ENCODE assay signal across 9 mouse cellular contexts in genomic region chr2:91962864-91963401, GRCm38 (mm10). TPM values are rescaled to one million over a fixed set of nuclear protein-coding genes. Genes with fewer than 3 reads are reported as not detected.
DNase-seq lines count a peak whose midpoint lies in the region; ATAC-seq and TF ChIP-seq lines count a peak whose summit lies in the region.
"Had no signal": no experiment of that assay in that cellular context is flagged by ENCODE, and none has a peak within 500 bp of the region (broad histone marks: within the 10 kb centered on the region; RNA-seq: fewer than 3 reads in every experiment).

No protein-coding gene starts in this region.

- under 1% methylated on average over 39 of the region's 39 CpGs for WGBS in embryonic facial prominence, embryonic 10.5 days
- whole genome bisulfite sequencing in hindbrain, postnatal 0 days = under 1% methylated on average over 35 of the region's 39 CpGs

- H3K9ac ChIP-seq in CH12.LX (ENCODE audit: insufficient read depth, low read depth) = peak overlapping the region; percentile 84
- peak overlapping the region; percentile 85 for H3K9ac ChIP-seq in hindbrain, postnatal 0 days (replicated peaks; ENCODE audit: low read length)

- H3K27ac ChIP-seq in gastrocnemius, adult 2 months = peak overlapping the region; percentile 89
- H3K27ac ChIP-seq in CH12.LX (ENCODE audit: insufficient read depth, low read depth) = no peak overlapping the region
- H3K27ac ChIP-seq in embryonic facial prominence, embryonic 10.5 days (replicated peaks) = peak overlapping the region; percentile 92
- H3K27ac ChIP-seq in hindbrain, postnatal 0 days = peak overlapping the region; percentile 82

- in situ Hi-C loops in CH12.LX (cut with MboI; ENCODE audit: low pct_ligation_motif_present, low pct_unique_long_range_greater_than_20kb, low sequenced_read_pairs) = no loop called here

- TF ChIP-seq POLR2A in CH12.LX (IDR thresholded peaks at IDR 0.05; ENCODE audit: low read depth, low read length) = no peak

- H3K4me3 ChIP-seq in gastrocnemius, adult 2 months = peak overlapping the region; percentile 92
- H3K4me3 ChIP-seq in CH12.LX (replicated peaks in 1 of 3; ENCODE audit: low read depth in 2 of 3, low read length in 2 of 3, poor library complexity in 1 of 3) = peak overlapping the region; percentile 72 to 91 (median 84)
- peak overlapping the region; percentile 95 for H3K4me3 ChIP-seq in embryonic facial prominence, embryonic 10.5 days
- peak overlapping the region; percentile 86 for H3K4me3 ChIP-seq in hindbrain, postnatal 0 days (ENCODE audit: low read length)

- no peak for TF ChIP-seq CTCF in gastrocnemius, adult 2 months (IDR thresholded peaks at IDR 0.05)
- no peak for TF ChIP-seq CTCF in CH12.LX (conservative IDR thresholded peaks at IDR 0.05 in 1 of 2, IDR thresholded peaks at IDR 0.05 in 1 of 2; ENCODE audit: low read depth in 2 of 2, low read length in 2 of 2)
- TF ChIP-seq CTCF in hindbrain, postnatal 0 days (IDR thresholded peaks at IDR 0.05; ENCODE audit: low read depth) = no peak

- peaks cover 14 to 68% of the 10 kb centered on the region in 2 experiments for H3K4me1 ChIP-seq in CH12.LX (ENCODE audit: control insufficient read depth in 1 of 2, insufficient read depth in 2 of 2)
- peaks cover 66% of the 10 kb centered on the region for H3K4me1 ChIP-seq in embryonic facial prominence, embryonic 10.5 days
- H3K4me1 ChIP-seq in hindbrain, postnatal 0 days (ENCODE audit: insufficient read depth, low read length) = peaks cover 26% of the 10 kb centered on the region

- peaks cover 0 to 32% of the 10 kb centered on the region in 2 experiments for H3K36me3 ChIP-seq in CH12.LX (replicated peaks in 1 of 2; ENCODE audit: control insufficient read depth in 1 of 2, insufficient read depth in 1 of 2, low read length in 1 of 2)
- peaks cover 18% of the 10 kb centered on the region for H3K36me3 ChIP-seq in embryonic facial prominence, embryonic 10.5 days (replicated peaks)
- no peaks in the 10 kb centered on the region for H3K36me3 ChIP-seq in hindbrain, postnatal 0 days (ENCODE audit: insufficient read depth, low read length)

- TF ChIP-seq RAD21 in CH12.LX (IDR thresholded peaks at IDR 0.05; ENCODE audit: low read depth, low read length) = no peak

- H3K79me2 ChIP-seq in CH12.LX (replicated peaks; ENCODE audit: control insufficient read depth, extremely low read depth, insufficient read depth, poor library complexity, severe bottlenecking) = peaks cover 28% of the 10 kb centered on the region

- peak; percentile 72 for DNase-seq in gastrocnemius, adult 2 months
- DNase-seq in gastrocnemius, postnatal 4 days (ENCODE audit: low spot score in 2 of 2) = no peak
- no peak for DNase-seq in CH12.LX (ENCODE audit: extremely low read depth)
- no peak for DNase-seq in embryonic facial prominence, embryonic 10.5 days (ENCODE audit: low spot score)
- no peak for DNase-seq in hindbrain, postnatal 0 days (ENCODE audit: low spot score)
- DNase-seq in lung, postnatal 14 days = peak; percentile 38
- no peak for DNase-seq in left cerebral cortex, adult 9 months (ENCODE audit: low spot score in 2 of 2)

- H3K27me3 ChIP-seq in CH12.LX (replicated peaks) = peaks cover 7% of the 10 kb centered on the region
- peaks cover 26% of the 10 kb centered on the region for H3K27me3 ChIP-seq in embryonic facial prominence, embryonic 10.5 days (replicated peaks; ENCODE audit: low read depth, poor library complexity, severe bottlenecking)
- H3K27me3 ChIP-seq in hindbrain, postnatal 0 days (ENCODE audit: insufficient read depth, low read length) = no peaks in the 10 kb centered on the region

- intact Hi-C loops in gastrocnemius, adult 2 months (cut with DNase I) = no loop called here

- dilution Hi-C loops in CH12.LX (cut with MboI; ENCODE audit: extremely low pct_ligation_motif_present, extremely low pct_unique_long_range_greater_than_20kb, low sequenced_read_pairs) = no loop called here

- peak overlapping the region; percentile 92 for H3K4me2 ChIP-seq in CH12.LX (ENCODE audit: insufficient read depth, low read depth, poor library complexity, severe bottlenecking)
- peak overlapping the region; percentile 93 for H3K4me2 ChIP-seq in hindbrain, postnatal 0 days (ENCODE audit: low read depth, low read length)

- no peak for TF ChIP-seq EP300 in CH12.LX (IDR thresholded peaks at IDR 0.05; ENCODE audit: low read length)

- no peak for ATAC-seq in hindbrain, postnatal 0 days
- no peak for ATAC-seq in monocyte, adult 5-6 weeks (replicated peaks; ENCODE audit: insufficient number of reproducible peaks, low FRiP score, low TSS enrichment, poor library complexity, severe bottlenecking)

- no peaks in the 10 kb centered on the region for H3K9me3 ChIP-seq in CH12.LX (replicated peaks; ENCODE audit: low read length)
- H3K9me3 ChIP-seq in embryonic facial prominence, embryonic 10.5 days = no peaks in the 10 kb centered on the region
- H3K9me3 ChIP-seq in hindbrain, postnatal 0 days (ENCODE audit: low read length) = no peaks in the 10 kb centered on the region

TF ChIP-seq in CH12.LX, 34 proteins besides CTCF, POLR2A, EP300 and RAD21 (continues in another document):
- no peak for TF ChIP-seq ETS1 (conservative IDR thresholded peaks at IDR 0.05; ENCODE audit: low read depth, low read length)
- no peak for TF ChIP-seq MEF2A (IDR thresholded peaks at IDR 0.05; ENCODE audit: borderline replicate concordance, low read depth, low read length)
- TF ChIP-seq GABPA (IDR thresholded peaks at IDR 0.05; ENCODE audit: insufficient replicate concordance, low read depth, low read length) = no peak
- no peak for TF ChIP-seq POLR2AphosphoS2 (IDR thresholded peaks at IDR 0.05; ENCODE audit: low read depth, low read length)
- TF ChIP-seq RCOR1 (conservative IDR thresholded peaks at IDR 0.05; ENCODE audit: low read depth, low read length) = no peak
- TF ChIP-seq E2F4 (IDR thresholded peaks at IDR 0.05; ENCODE audit: insufficient replicate concordance, low read depth, low read length) = no peak
- no peak for TF ChIP-seq USF2 (conservative IDR thresholded peaks at IDR 0.05; ENCODE audit: low read depth, low read length)
- no peak for TF ChIP-seq MYC (IDR thresholded peaks at IDR 0.05; ENCODE audit: low read depth, low read length)
- TF ChIP-seq KAT2A (IDR thresholded peaks at IDR 0.05; ENCODE audit: insufficient replicate concordance, low read length) = no peak
- TF ChIP-seq ZNF384 (IDR thresholded peaks at IDR 0.05; ENCODE audit: low read depth, low read length) = no peak
- TF ChIP-seq MAX (IDR thresholded peaks at IDR 0.05; ENCODE audit: low read length) = 0 out of 2 replicates have a peak, but pooled peaks have one; percentile 38
- TF ChIP-seq CHD1 (IDR thresholded peaks at IDR 0.05; ENCODE audit: low read depth, low read length) = no peak
- no peak for TF ChIP-seq ZMIZ1 (IDR thresholded peaks at IDR 0.05; ENCODE audit: low read depth, low read length)
- TF ChIP-seq ELF1 (IDR thresholded peaks at IDR 0.05; ENCODE audit: low read depth, low read length) = no peak
- TF ChIP-seq UBTF (IDR thresholded peaks at IDR 0.05; ENCODE audit: low read depth, low read length) = peak; percentile 48
- TF ChIP-seq JUN (IDR thresholded peaks at IDR 0.05; ENCODE audit: insufficient read depth, low read depth, low read length) = no peak
- TF ChIP-seq SIN3A (IDR thresholded peaks at IDR 0.05; ENCODE audit: low read length) = 0 out of 2 replicates have a peak, but pooled peaks have one; percentile 20
- no peak for TF ChIP-seq MAZ (IDR thresholded peaks at IDR 0.05; ENCODE audit: low read depth, low read length)
- no peak for TF ChIP-seq CHD2 (IDR thresholded peaks at IDR 0.05; ENCODE audit: low read length)

RNA-seq across cellular contexts. Expression of gene Dgkz, which starts 12.7 kb away (rescaled TPM):
- total RNA-seq in gastrocnemius, adult 2 months (2021) = 10 to 100 TPM; 33.7 to 37.5 TPM
- total RNA-seq in gastrocnemius, postnatal 4 days (2021) = 100 to 1,000 TPM in 1 of 2 experiments, 10 to 100 TPM in 1; 96.0 to 121 TPM
- 50.3 and 50.4 TPM in 2 replicates for total RNA-seq in CH12.LX (2012; rRNA removed)
- total RNA-seq in CH12.LX (2014; rRNA removed) = 32.3 and 38.6 TPM in 2 replicates
- polyA plus RNA-seq in CH12.LX (2012; ENCODE audit: insufficient read length, low read depth) = 53.9 and 60.2 TPM in 2 replicates
- 42.1 and 45.0 TPM in 2 replicates for polyA plus RNA-seq in embryonic facial prominence, embryonic 10.5 days (2016; fragmentation: Nextera tagmentation; extraction: Ambion mirVana)
- 150 and 163 TPM in 2 replicates for total RNA-seq in hindbrain, postnatal 0 days (2014; rRNA removed)
- 40.7 and 41.2 TPM in 2 replicates for polyA plus RNA-seq in hindbrain, postnatal 0 days (2015; fragmentation: Nextera tagmentation; extraction: Ambion mirVana)
- 83.0 to 148 TPM (median 110 TPM) in 3 replicates for total RNA-seq in monocyte, adult 5-6 weeks (2017)

RNA-seq across cellular contexts. Expression of gene Gm9821, which starts 17.4 kb away (rescaled TPM):
- total RNA-seq in gastrocnemius, adult 2 months (2021) = not detected
- total RNA-seq in gastrocnemius, postnatal 4 days (2021) = not detected
- total RNA-seq in CH12.LX (2012; rRNA removed) (0.25 TPM in 2 replicates), CH12.LX (2014; rRNA removed) (not detected in 2 replicates)
- polyA plus RNA-seq in CH12.LX (2012; ENCODE audit: insufficient read length, low read depth) = 3.8 TPM in 2 replicates
- 0.23 and 0.41 TPM in 2 replicates for polyA plus RNA-seq in embryonic facial prominence, embryonic 10.5 days (2016; fragmentation: Nextera tagmentation; extraction: Ambion mirVana)
- total RNA-seq in hindbrain, postnatal 0 days (2014; rRNA removed) = not detected in 2 replicates
- polyA plus RNA-seq in hindbrain, postnatal 0 days (2015; fragmentation: Nextera tagmentation; extraction: Ambion mirVana) = 0.08 TPM in 1 of 2 replicates, not detected in the other
- total RNA-seq in monocyte, adult 5-6 weeks (2017) = 0.29 to 0.97 TPM (median 0.32 TPM) in 3 replicates
- total RNA-seq: left cerebral cortex, postnatal 10 days had no signal

RNA-seq across cellular contexts. Expression of gene Mdk, which starts 30.8 kb away (rescaled TPM):
- total RNA-seq in gastrocnemius, adult 2 months (2021) = under 1 TPM; 0.51 to 0.92 TPM
- 100 to 1,000 TPM; 130 to 135 TPM for total RNA-seq in gastrocnemius, postnatal 4 days (2021)
- total RNA-seq in CH12.LX (2012; rRNA removed) (0.25 and 0.38 TPM in 2 replicates), CH12.LX (2014; rRNA removed) (0.34 TPM in 1 of 2 replicates, not detected in the other)
- 2.4 and 3.1 TPM in 2 replicates for polyA plus RNA-seq in CH12.LX (2012; ENCODE audit: insufficient read length, low read depth)
- polyA plus RNA-seq in embryonic facial prominence, embryonic 10.5 days (2016; fragmentation: Nextera tagmentation; extraction: Ambion mirVana) = 2,212 and 2,218 TPM in 2 replicates
- total RNA-seq in hindbrain, postnatal 0 days (2014; rRNA removed) = 54.9 and 78.4 TPM in 2 replicates
- 167 and 171 TPM in 2 replicates for polyA plus RNA-seq in hindbrain, postnatal 0 days (2015; fragmentation: Nextera tagmentation; extraction: Ambion mirVana)
- total RNA-seq in monocyte, adult 5-6 weeks (2017) = 10.2 TPM in 1 of 3 replicates, not detected in the others

RNA-seq across cellular contexts. Expression of gene Chrm4, which starts 35.9 kb away (rescaled TPM):
- not detected for total RNA-seq in gastrocnemius, adult 2 months (2021)
- total RNA-seq in gastrocnemius, postnatal 4 days (2021) = under 1 TPM; 0.32 to 0.36 TPM
- total RNA-seq in CH12.LX (2012; rRNA removed) = 13.9 and 15.1 TPM in 2 replicates
- total RNA-seq in CH12.LX (2014; rRNA removed) = 9.2 and 10.0 TPM in 2 replicates
- polyA plus RNA-seq in CH12.LX (2012; ENCODE audit: insufficient read length, low read depth) = 10.4 and 14.4 TPM in 2 replicates
- 0.74 and 1.4 TPM in 2 replicates for polyA plus RNA-seq in embryonic facial prominence, embryonic 10.5 days (2016; fragmentation: Nextera tagmentation; extraction: Ambion mirVana)
- total RNA-seq in hindbrain, postnatal 0 days (2014; rRNA removed) = 3.3 and 4.4 TPM in 2 replicates
- polyA plus RNA-seq in hindbrain, postnatal 0 days (2015; fragmentation: Nextera tagmentation; extraction: Ambion mirVana) = 0.75 and 0.93 TPM in 2 replicates
- total RNA-seq in monocyte, adult 5-6 weeks (2017) = 0.29 TPM in 1 of 3 replicates, not detected in the others

Comparison
In these comparisons a context has a peak if more than half of its experiments do, and no peak if none do; other contexts are left out.
1. DNase-seq: peak in gastrocnemius, adult 2 months (single experiment) and lung, postnatal 14 days (single experiment); none in gastrocnemius, postnatal 4 days (0 of 2), CH12.LX (single experiment), embryonic facial prominence, embryonic 10.5 days (single experiment), hindbrain, postnatal 0 days (single experiment) and left cerebral cortex, adult 9 months (0 of 2).
2. Peak in every context shown above with its lines, with median percentiles within 50 percentile points of each other: H3K4me3 ChIP-seq.